Mouse (Mus musculus) heart, adult 2 months (tissue): ENCODE results near the gene Pacsin3. TPM values are rescaled to one million over a fixed set of nuclear protein-coding genes. Genes with fewer than 3 reads are reported as not detected.

Experiments used
- DNase-seq, 2 experiments: peaks; one replicate each; pipeline ENCODE4 v3.0.0; 2021
- H3K27ac ChIP-seq: fragments of 200-600 bp; 2 replicates; pipeline ENCODE4 v1.8.1; 2022
- H3K27me3 ChIP-seq: fragments of 200-500 bp; 2 replicates; pipeline ENCODE4 v1.6.1; 2012; ENCODE audit warnings: mild to moderate bottlenecking, low read length, inconsistent platforms, mixed read lengths; ENCODE audit not compliant: control insufficient read depth, insufficient read depth
- H3K36me3 ChIP-seq: fragments of 200-500 bp; 2 replicates; pipeline ENCODE4 v1.6.1; 2012; ENCODE audit warnings: low read length, inconsistent platforms; ENCODE audit not compliant: control insufficient read depth, insufficient read depth
- H3K4me1 ChIP-seq: fragments of 200-500 bp; 2 replicates; pipeline ENCODE4 v1.6.1; 2011; ENCODE audit warnings: low read length; ENCODE audit not compliant: control insufficient read depth, insufficient read depth
- H3K4me3 ChIP-seq: fragments of 200-600 bp; 2 replicates; pipeline ENCODE4 v1.8.1; 2022
- H3K79me2 ChIP-seq: fragments of 200-500 bp; replicated peaks from 2 replicates; pipeline ENCODE4 v1.6.1; 2012; ENCODE audit warnings: mild to moderate bottlenecking, inconsistent platforms, low read length, moderate library complexity, mixed read lengths; ENCODE audit not compliant: control insufficient read depth, insufficient read depth
- H3K9ac ChIP-seq: fragments of 200-500 bp; 2 replicates; pipeline ENCODE4 v1.6.1; 2012; ENCODE audit warnings: low read depth, mild to moderate bottlenecking, control low read depth, inconsistent platforms, low read length, mixed read lengths
- CTCF ChIP-seq: fragments of 200-600 bp; IDR thresholded peaks from 2 replicates; pipeline ENCODE4 v1.8.1; 2022; ENCODE audit warnings: antibody characterized with exemption, mild to moderate bottlenecking, moderate library complexity
- EP300 ChIP-seq: fragments of 200-500 bp; IDR thresholded peaks from 2 replicates; pipeline ENCODE4 v1.6.1; 2011; ENCODE audit warnings: low read depth, low read length, control low read depth; ENCODE audit not compliant: insufficient read depth
- POLR2A ChIP-seq: fragments of 200-500 bp; IDR thresholded peaks from 2 replicates; pipeline ENCODE4 v1.6.1; 2011; ENCODE audit warnings: mild to moderate bottlenecking, low read depth, low read length, control low read depth; ENCODE audit not compliant: insufficient read depth
- WGBS: fragments of 180-500 bp; shearing (Covaris S2); methylation state at CpG from one replicate; pipeline ENCODE4 v1.1.7; 2018; 5-methylcytosine and 5-hydroxymethylcytosine counted together
- intact Hi-C: fragments of 180-260 bp; cut with DNase I; formaldehyde crosslinking; loops from one replicate; pipeline ENCODE4 v1.15.1; 2025
- polyA plus RNA-seq: library from polyadenylated mRNA; depleted of rRNA; stranded (reverse); fragments of >200 nt; gene quantifications from 2 replicates; pipeline ENCODE4 v1.2.3, GENCODE M21; 2012
- total RNA-seq, 2 experiments: library from RNA; stranded (reverse); gene quantifications; 2 replicates each; pipeline ENCODE4 v1.2.3; 2021

The Pacsin3 gene
- total and polyA plus RNA-seq, 3 experiments = 139 to 157 (median 141) TPM

- 42% methylated on average over 10 of the region's 10 CpGs for WGBS
- H3K27ac ChIP-seq = no peak overlapping the region
- no peak for DNase-seq
- no peaks in the 10 kb centered on the region for H3K79me2 ChIP-seq
- H3K27me3 ChIP-seq = no peaks in the 10 kb centered on the region
- no peak overlapping the region for H3K4me3 ChIP-seq
- H3K36me3 ChIP-seq = no peaks in the 10 kb centered on the region
- H3K4me1 ChIP-seq = no peaks in the 10 kb centered on the region; the same call in 1 of the 2 replicates
- no peak overlapping the region for H3K9ac ChIP-seq
- intact Hi-C loops = loop anchor here (5.0 kb wide), 1 partner anchor 162 kb away; the partner anchor contains the start of gene Mybpc3
- TF ChIP-seq EP300 (no peak), CTCF (peak; percentile 70), POLR2A (0 out of 2 replicates have a peak, but pooled peaks have one; percentile 11)
These were observed 23.1 kb downstream of the Pacsin3 start for GRCm38 (mm10) chr2:91278749-91279371.

- H3K9ac ChIP-seq = no peak overlapping the region
- H3K4me3 ChIP-seq = no peak overlapping the region
- H3K27me3 ChIP-seq = no peaks in the 10 kb centered on the region
- no peak for DNase-seq
- H3K27ac ChIP-seq = no peak overlapping the region
- peaks cover under 1% of the 10 kb centered on the region for H3K4me1 ChIP-seq
- TF ChIP-seq EP300 (no peak), POLR2A (no peak), CTCF (no peak)
- intact Hi-C loops = loop anchor here (5.0 kb wide), 1 partner anchor 162 kb away; the partner anchor contains the start of gene Mybpc3
- no peaks in the 10 kb centered on the region for H3K36me3 ChIP-seq
- H3K79me2 ChIP-seq = no peaks in the 10 kb centered on the region
- 69% methylated on average over 2 of the region's 2 CpGs for WGBS
These were observed 23.6 kb downstream of the Pacsin3 start for GRCm38 (mm10) chr2:91279372-91279755.

- no peak overlapping the region for H3K27ac ChIP-seq
- intact Hi-C loops = no loop called here
- no peaks in the 10 kb centered on the region for H3K36me3 ChIP-seq
- WGBS = 65% methylated on average over 5 of the region's 5 CpGs
- H3K4me3 ChIP-seq = no peak overlapping the region
- no peak for DNase-seq
- no peak overlapping the region for H3K9ac ChIP-seq
- peaks cover 1% of the 10 kb centered on the region for H3K4me1 ChIP-seq
- no peaks in the 10 kb centered on the region for H3K79me2 ChIP-seq
- no peaks in the 10 kb centered on the region for H3K27me3 ChIP-seq
- TF ChIP-seq CTCF (no peak), EP300 (no peak), POLR2A (no peak)
These were observed 25.6 kb downstream of the Pacsin3 start for GRCm38 (mm10) chr2:91281366-91281765.

- no peak overlapping the region for H3K27ac ChIP-seq
These were observed 28.2 kb downstream of the Pacsin3 start for GRCm38 (mm10) chr2:91283972-91284371.

GRCm38 (mm10) chr2:91284375-91285199 is 28.8 kb downstream of the Pacsin3 start:
- intact Hi-C loops = no loop called here
- H3K36me3 ChIP-seq = no peaks in the 10 kb centered on the region
- peaks cover 1% of the 10 kb centered on the region for H3K4me1 ChIP-seq
- DNase-seq = peak in 1 of 2 experiments; percentile 31
- 40% methylated on average over 13 of the region's 13 CpGs for WGBS
- no peak overlapping the region for H3K27ac ChIP-seq
- no peak for TF ChIP-seq POLR2A
- no peak for TF ChIP-seq CTCF
- no peak for TF ChIP-seq EP300
- peak overlapping the region; percentile 6 for H3K9ac ChIP-seq
- H3K27me3 ChIP-seq = no peaks in the 10 kb centered on the region
- no peak overlapping the region for H3K4me3 ChIP-seq
- H3K79me2 ChIP-seq = no peaks in the 10 kb centered on the region

More at GRCm38 (mm10) chr2:91283972-91284371, 28.2 kb downstream of the Pacsin3 start:
- Histone ChIP-seq H3K36me3 (no peaks in the 10 kb centered on the region), H3K79me2 (no peaks in the 10 kb centered on the region), H3K9ac (no peak overlapping the region), H3K27me3 (no peaks in the 10 kb centered on the region), H3K4me1 (peaks cover 1% of the 10 kb centered on the region), H3K4me3 (no peak overlapping the region)
- intact Hi-C loops = no loop called here
- DNase-seq = no peak
- 50% methylated on average over 3 of the region's 3 CpGs for WGBS
- TF ChIP-seq CTCF (no peak), EP300 (no peak), POLR2A (no peak)
